Mouse (Mus musculus): ENCODE results near the gene Sall4. TPM values are rescaled to one million over a fixed set of nuclear protein-coding genes. Genes with fewer than 3 reads are reported as not detected.

The Sall4 gene
- polyA plus RNA-seq, 1 experiment from 2014 or later: 37.2 TPM

Other genes starting within 250 kb of the Sall4 start
- 0.66 and 0.72 TPM in 2 replicates for gene Nfatc2, start 166.3 kb downstream of the Sall4 start, polyA plus RNA-seq (2014; fragmentation: Nextera tagmentation; extraction: Ambion mirVana)
- gene Atp9a, start 25.5 kb downstream of the Sall4 start, polyA plus RNA-seq (2014; fragmentation: Nextera tagmentation; extraction: Ambion mirVana): 14.6 and 16.8 TPM in 2 replicates
- gene Zfp64, start 187.6 kb upstream of the Sall4 start, polyA plus RNA-seq (2014; fragmentation: Nextera tagmentation; extraction: Ambion mirVana): 35.6 and 39.4 TPM in 2 replicates

Measured in midbrain, embryonic 11.5 days (tissue).